Mouse (Mus musculus) kidney, adult 9 months (tissue): ENCODE data around the gene Dapl1.

Experiments used
- DNase-seq: peaks from one replicate; pipeline ENCODE4 v3.0.0; 2022

Dapl1 gene

GRCm38 (mm10) chr2:59539796-59540195, 55.3 kb downstream of the Dapl1 start:
- DNase-seq: no peak

DNA sequence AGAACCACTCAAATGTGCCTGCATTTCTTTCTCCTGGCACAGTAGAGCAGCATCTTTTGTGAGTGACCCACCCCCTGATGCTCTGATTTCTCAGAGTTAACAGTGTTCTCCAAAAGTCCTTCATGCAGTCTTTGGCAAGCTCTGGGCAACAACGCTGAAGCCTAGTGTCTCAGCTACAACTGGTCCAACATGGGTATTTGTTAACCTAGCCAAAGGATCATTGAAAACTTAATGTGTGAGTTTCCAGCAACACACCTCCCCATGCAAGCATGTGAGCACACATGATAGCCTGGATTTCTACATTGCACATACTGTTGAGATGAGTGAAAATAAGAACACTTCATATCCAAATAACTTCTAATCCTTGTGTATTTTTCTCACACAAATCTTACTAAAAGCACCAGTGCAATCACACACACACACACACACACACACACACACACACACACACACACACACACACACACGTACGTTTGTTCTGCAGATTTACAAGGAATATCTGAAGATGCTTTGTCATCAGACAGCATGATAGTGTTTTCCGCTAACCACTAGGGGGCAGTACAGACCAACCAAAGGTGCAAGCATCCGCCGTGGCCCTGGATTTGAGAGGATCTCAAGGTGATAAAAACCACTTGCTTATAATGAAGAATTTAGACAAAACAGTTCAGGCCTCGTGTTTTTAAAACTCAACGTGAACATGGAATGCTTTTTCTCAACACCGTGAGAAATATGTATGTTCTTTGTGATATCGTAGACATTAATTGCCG, 56.9 kb downstream of the Dapl1 start:
- DNase-seq: peak; percentile 82

- no peak for DNase-seq
Measured at GRCm38 (mm10) chr2:59543543-59544065, 59.2 kb downstream of the Dapl1 start.

- DNase-seq: no peak
Measured at GRCm38 (mm10) chr2:59544237-59544909, 59.9 kb downstream of the Dapl1 start.

GRCm38 (mm10) chr2:59545001-59545400, 60.5 kb downstream of the Dapl1 start:
- no peak for DNase-seq

GRCm38 (mm10) chr2:59547369-59548099, 63.1 kb downstream of the Dapl1 start:
- DNase-seq: no peak

- no peak for DNase-seq
Measured at GRCm38 (mm10) chr2:59552784-59553183, 68.3 kb downstream of the Dapl1 start.

DNA sequence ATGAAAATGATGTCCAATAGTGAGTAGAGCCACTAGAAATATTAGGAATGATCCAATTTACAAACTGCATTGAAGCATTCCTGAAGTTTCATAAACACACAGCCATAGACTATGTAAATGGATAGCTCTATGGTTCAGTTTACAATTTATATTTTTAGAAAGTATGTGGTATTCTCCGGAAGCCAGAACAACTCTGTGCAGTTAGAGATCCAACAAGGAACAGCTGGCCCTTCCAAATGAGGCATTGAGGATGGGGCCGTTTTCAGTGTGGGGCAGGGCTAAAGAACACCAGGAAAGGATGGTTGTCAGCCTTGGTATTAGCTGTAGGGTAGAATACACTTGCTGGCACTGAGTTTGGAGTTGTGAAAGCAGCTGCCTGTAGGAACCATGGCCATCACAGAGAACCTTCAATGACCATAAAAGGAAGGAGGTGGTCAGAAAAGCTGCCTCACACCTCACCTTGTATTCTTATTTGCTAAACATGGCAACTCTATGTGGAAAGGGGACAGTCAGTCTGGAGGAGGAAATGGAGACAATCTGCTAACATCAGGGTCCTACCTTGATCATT, 70.0 kb downstream of the Dapl1 start:
- no peak for DNase-seq
